Mouse (Mus musculus): ENCODE data around the gene Abr. TPM values are rescaled to one million over a fixed set of nuclear protein-coding genes. Genes with fewer than 3 reads are reported as not detected.

The Abr gene
- total RNA-seq, 2 experiments from 2014 or later: 29.4 to 34.3 TPM

DNA sequence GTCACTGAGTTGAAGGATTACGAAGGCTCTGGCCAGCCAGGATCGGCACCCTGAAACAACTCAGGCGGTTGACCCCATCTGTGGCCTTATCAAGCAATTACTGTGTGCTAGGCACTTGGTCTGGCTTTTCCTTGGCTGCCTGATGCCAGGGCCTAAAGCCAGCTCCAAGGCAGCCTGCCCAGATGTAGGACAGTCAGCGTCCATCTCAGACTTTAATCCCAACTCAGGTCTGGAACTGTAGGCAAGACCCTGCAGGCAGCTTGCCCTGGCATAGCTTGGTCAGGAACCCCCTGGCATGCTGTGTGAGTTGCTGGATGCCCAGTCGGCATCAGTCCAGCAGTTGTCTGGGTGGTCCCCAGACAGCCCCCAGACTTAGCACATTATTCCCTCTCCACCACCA is 186.1 kb downstream of the Abr start:
- intact Hi-C loops (cut with DNase I): no loop called here
- peak; percentile 38 to 57 for DNase-seq

DNA sequence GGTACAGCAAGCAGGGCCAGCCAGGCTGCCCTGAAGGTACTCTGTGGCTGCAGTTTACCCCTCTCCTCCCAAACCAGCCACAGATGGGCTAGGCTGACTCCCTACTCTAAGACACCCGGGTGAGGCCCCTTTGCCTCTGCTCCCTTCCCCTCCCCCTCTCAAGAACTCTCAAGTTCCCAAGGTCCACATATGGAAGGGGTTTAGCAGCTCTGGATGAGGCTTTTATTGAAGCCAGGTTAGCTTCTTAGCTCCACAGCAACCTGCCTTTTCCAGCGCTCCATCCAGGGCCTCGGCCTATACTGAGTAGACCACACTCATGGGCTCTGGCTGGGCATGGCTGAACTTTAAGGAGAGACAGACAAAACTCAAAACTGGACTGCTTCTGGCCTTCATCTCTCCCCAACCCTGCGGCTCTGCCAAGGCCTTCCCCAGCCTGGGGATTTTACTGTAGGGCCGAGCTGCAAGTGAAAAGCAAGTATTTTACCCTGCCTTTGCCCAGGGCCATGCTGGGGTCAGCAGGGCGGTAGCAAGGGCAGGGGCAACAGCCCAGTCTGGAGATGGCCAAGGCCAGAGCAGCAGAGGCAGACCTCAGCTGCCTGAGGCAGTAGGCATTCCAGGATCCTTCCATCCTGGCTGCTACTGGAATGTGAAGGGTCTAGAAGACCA is 192.0 kb downstream of the Abr start:
- DNase-seq: no peak

GRCm38 (mm10) chr11:76429556-76429955 is 192.6 kb downstream of the Abr start:
- DNase-seq: no peak
- intact Hi-C loops (cut with DNase I): no loop called here

More for the DNA sequence above, 192.0 kb downstream of the Abr start:
- intact Hi-C loops (cut with DNase I): no loop called here

GRCm38 (mm10) chr11:76429046-76429445 is 193.1 kb downstream of the Abr start:
- DNase-seq: no peak
- intact Hi-C loops (cut with DNase I): no loop called here

GRCm38 (mm10) chr11:76427781-76428180 is 194.3 kb downstream of the Abr start:
- DNase-seq: no peak
- intact Hi-C loops (cut with DNase I): no loop called here

DNA sequence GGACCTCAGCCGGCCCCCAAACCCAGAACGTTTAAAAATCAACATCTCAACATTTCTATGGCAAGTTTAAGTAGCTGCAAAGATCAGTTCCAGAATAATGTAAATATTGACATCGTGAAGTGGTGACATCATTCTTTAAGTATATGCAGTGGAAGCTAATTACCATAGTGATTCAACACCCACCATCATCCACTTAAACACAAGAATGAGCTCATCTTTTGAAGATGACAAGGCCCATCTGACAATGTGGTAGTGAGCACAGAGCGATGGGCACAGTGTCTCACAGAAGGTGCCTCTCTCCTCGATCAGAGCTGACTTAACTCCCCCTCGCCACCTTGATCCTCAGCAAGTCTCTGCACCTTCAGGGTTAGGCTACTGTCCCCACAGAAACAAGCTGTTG is 196.4 kb downstream of the Abr start:
- intact Hi-C loops (cut with DNase I): no loop called here
- no peak for DNase-seq

DNA sequence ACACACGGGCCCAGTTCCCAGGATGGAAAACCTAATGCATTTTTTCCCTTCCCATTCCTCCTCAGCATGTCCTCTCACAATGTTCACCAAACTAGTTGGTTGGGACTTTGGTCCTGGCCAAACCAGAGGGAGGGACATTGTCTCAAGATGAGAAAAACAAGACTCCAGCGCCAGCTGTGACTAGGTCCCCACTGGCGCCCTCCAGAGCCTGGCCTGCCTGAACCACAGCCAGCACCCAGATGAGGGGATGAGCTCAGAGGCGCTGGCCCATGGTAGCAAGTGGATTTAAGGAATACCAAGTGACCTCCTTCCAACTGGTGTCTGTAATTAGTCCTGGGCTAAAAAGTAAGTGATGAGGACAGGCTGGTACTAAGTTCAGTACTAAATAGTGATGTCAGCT is 201.2 kb downstream of the Abr start:
- no peak for DNase-seq
- intact Hi-C loops (cut with DNase I): no loop called here

GRCm38 (mm10) chr11:76419179-76419578 is 202.9 kb downstream of the Abr start:
- intact Hi-C loops (cut with DNase I): loop anchor here (2.0 to 5.0 kb wide), 2 partner anchors 36 to 78 kb away; no protein-coding TSS in a partner anchor
- DNase-seq: peak in 1 of 2 experiments; percentile 57

- DNase-seq: no peak
- intact Hi-C loops (cut with DNase I): loop anchor here (2.0 to 5.0 kb wide), 2 partner anchors 36 to 79 kb away; no protein-coding TSS in a partner anchor
Observed at GRCm38 (mm10) chr11:76418423-76418822, 203.7 kb downstream of the Abr start.

DNA sequence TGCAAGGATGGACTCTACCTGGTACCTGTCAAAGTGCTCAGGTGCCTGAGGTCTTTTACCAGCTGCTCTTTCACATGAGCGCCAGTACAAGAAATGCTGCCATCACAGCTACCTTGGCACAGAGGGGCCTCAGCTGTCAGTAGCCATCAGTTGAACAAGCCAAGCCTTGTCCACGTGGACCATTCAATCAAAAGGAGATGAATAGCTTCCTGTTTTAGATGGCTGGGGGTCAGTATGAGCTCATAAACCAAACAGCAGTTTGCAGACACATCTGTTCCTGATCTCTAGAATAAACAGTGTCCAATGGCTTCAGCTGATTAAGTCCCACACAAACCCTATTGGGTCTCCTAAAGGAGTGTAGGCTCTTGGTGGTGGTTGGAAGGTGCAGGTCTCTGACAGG is 206.1 kb downstream of the Abr start:
- intact Hi-C loops (cut with DNase I): loop anchor here (5.0 kb wide), 1 partner anchor 81 kb away; no protein-coding TSS in a partner anchor
- DNase-seq: no peak

DNA sequence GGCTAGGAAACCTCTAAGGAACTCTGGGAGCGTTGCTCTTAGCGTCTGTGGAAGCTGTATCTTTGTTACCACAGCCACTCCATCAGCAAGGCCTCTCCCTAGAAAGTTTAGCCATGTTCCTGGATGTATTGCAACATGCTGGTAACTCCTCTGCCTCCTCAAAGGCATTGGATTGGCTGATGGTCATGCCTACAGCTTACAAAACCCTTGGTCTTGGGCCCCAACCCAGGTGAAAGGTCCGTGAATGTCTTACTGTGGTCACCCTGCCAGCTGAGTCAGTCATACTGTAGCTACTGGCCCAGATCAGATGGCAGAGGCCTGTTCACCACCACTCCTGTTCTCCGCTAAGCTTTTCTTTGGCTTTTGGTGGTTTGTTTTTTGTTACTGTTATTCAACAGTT is 207.1 kb downstream of the Abr start:
- intact Hi-C loops (cut with DNase I): loop anchor here (5.0 kb wide), 1 partner anchor 82 kb away; no protein-coding TSS in a partner anchor
- no peak for DNase-seq

GRCm38 (mm10) chr11:76413202-76413601 is 208.9 kb downstream of the Abr start:
- intact Hi-C loops (cut with DNase I): no loop called here

DNA sequence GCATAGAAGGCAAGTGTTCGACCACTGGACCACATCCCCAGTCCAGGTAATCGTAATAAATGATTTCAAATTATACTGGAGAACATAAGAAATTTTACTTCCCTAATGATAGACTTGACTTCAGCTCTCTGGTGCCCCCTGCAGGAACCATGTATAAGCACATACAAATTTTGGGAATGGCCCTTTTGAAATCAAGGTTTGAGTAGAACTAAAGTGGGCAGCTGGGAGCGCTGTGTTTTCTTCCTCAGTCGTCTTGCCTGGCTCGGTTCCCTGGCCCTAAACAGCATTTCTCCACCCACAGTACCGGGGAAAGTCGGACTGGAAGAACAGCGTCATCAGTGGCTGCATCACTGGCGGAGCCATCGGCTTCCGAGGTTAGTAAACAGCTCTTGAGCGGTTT is 211.3 kb downstream of the Abr start:
- intact Hi-C loops (cut with DNase I): loop anchor here (2.0 kb wide), 1 partner anchor 44 kb away; no protein-coding TSS in a partner anchor
- peak; percentile 69 to 77 for DNase-seq

More at GRCm38 (mm10) chr11:76413202-76413601, 208.9 kb downstream of the Abr start:
- no peak for DNase-seq

GRCm38 (mm10) chr11:76406702-76407583 is 215.2 kb downstream of the Abr start, which contains the start of gene Timm22:
Gene Timm22, plus strand, starts transcription at chr11:76406952.
- peak; percentile 96 to 98 for DNase-seq
- intact Hi-C loops (cut with DNase I): loop anchor here (5.0 to 10.0 kb wide), 3 partner anchors 220 to 632 kb away; partner anchors contain the start of gene 1700016K19Rik

DNA sequence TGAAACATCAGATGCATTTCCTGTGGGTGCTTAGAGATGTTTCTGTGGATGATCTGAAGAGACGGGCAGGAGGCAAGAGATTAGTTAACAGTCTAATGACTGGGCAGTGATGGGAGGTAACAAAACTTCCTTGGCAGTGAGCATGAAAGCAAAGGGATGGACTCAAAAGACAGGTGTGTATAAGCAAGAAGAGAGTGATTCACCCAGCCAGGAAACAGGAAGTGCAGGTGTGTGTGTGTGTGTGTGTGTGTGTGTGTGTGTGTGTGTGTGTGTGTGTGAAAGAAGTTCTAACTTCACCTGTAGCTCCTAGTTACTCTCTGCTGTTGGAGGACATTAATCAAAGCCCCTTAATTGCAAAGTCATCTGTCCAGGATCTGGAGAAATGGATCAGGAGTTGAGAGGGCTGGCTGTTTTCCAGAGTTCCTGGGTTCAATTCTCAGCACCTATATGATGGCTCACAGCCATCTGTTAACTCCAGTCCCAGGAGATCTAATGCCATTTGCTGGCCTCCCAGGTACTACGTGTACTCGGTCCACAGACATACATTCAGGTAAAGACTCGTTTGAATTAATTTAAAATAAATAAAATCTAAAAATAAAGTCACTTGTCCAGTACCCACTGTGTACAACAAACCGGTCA is 216.4 kb downstream of the Abr start:
- no peak for DNase-seq
- intact Hi-C loops (cut with DNase I): loop anchor here (2.0 to 10.0 kb wide), 4 partner anchors 153 to 631 kb away; partner anchors contain the start of gene 1700016K19Rik

DNA sequence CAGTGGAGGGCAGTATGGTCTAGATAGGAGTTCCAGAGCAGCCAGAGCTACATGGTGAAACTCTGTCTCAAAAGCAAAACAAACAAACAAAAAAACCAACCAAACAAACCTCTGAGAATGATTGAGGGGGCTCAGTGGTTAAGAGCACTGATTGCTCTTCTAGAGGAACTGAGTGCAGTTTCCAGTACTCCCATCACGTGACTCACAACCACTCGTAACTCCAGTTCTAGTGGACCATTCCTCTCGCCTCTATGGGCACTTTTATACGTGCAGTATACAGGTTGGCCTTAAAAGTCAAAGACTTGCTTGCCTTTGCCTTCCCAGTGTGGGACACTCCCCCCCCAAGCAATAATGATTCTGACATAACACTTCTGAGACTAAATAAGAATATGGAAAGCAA is 217.0 kb downstream of the Abr start:
- DNase-seq: no peak
- intact Hi-C loops (cut with DNase I): loop anchor here (2.0 to 10.0 kb wide), 4 partner anchors 152 to 630 kb away; partner anchors contain the start of gene 1700016K19Rik

DNA sequence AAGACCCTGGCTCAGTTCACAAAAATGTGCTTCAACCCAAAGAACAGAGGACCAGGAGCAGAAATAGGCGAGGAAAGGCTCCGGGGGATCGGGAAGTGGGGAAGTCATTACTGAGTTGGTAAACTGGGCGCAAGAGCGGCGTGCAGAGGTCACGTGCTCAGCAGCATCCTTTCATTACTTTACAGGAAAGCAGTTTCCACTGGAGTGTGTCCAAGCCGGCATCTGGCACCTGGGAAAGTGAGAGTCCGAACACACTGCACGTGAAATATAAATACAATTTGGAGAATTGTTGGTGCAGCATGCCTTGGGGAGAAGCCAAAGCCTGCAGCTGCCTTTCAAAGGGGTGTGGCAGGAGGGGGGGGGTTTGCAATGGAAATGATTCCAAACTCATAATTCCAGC is 220.7 kb downstream of the Abr start:
- no peak for DNase-seq
- intact Hi-C loops (cut with DNase I): loop anchor here (10.0 kb wide), 2 partner anchors 407 to 627 kb away; partner anchors contain the start of gene 1700016K19Rik

DNA sequence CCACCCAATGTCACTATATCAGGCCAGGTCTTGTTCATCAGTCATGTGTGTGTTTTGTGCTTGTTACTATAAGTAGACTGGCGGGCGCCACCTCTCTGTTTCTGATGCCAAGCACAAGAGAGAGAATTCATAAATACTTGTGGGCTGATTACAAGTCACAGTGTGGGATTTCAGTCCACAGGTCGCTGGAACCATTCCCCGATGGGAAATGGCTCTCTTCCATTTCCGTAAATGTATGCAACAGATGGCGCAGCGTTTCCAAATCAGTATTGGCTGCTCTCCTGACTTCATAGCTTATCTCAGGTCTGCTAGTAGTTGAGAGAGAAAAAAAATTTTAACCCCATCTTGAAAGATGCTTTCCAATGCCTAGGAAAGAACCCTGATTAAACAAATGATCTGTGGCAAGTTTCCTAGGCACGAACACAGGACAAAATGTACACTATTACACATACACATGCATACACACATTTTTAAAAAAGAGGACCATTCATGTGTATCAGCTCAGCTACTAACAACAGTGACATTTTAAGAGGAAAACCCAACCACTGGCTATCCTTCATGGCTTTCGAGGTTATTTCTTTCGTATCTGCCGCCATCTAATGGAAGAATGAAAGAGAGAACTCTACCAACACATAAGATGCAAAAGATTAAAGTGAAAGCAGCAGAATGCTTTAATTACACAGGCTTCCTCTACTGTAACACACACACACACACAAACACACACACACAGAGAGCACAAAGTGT is 222.4 kb downstream of the Abr start:
- peak; percentile 25 to 42 for DNase-seq
- intact Hi-C loops (cut with DNase I): loop anchor here (5.0 to 10.0 kb wide), 5 partner anchors 42 to 625 kb away; partner anchors contain the start of gene 1700016K19Rik

GRCm38 (mm10) chr11:76398798-76399586 is 223.1 kb downstream of the Abr start, which contains the start of gene Nxn:
Gene Nxn, minus strand, starts transcription at chr11:76399140.
- DNase-seq: peak; percentile 97
- intact Hi-C loops (cut with DNase I): loop anchor here (5.0 kb wide), 3 partner anchors 42 to 127 kb away; no protein-coding TSS in a partner anchor
